Mouse (Mus musculus): ENCODE data around the gene A630089N07Rik. TPM values are rescaled to one million over a fixed set of nuclear protein-coding genes. Genes with fewer than 3 reads are reported as not detected.
"Not testable (repeated sequence)": the region's sequence is repeated elsewhere in the genome, so short reads cannot be mapped to it uniquely, and the experiment has no call there.

A630089N07Rik gene
- polyA plus RNA-seq (2012; rRNA removed): 4.1 and 4.6 TPM in 2 replicates

- DNase-seq (ENCODE audit: low read depth): peak; percentile 60
Measured at GRCm38 (mm10) chr16:98081889-98082818, at the start of gene A630089N07Rik. A630089N07Rik (minus strand) TSS chr16:98082450.

GRCm38 (mm10) chr16:98107109-98107508 lies 24.9 kb upstream of the A630089N07Rik start:
- no peak for DNase-seq (ENCODE audit: low read depth)

- DNase-seq (ENCODE audit: low read depth): not testable (repeated sequence)
Measured at GRCm38 (mm10) chr16:98081550-98081888, 731 bp downstream of the A630089N07Rik start.

GRCm38 (mm10) chr16:98081140-98081539 lies 1.1 kb downstream of the A630089N07Rik start:
- not testable (repeated sequence) for DNase-seq (ENCODE audit: low read depth)

- not testable (repeated sequence) for DNase-seq (ENCODE audit: low read depth)
Measured at GRCm38 (mm10) chr16:98079382-98079781, 2.9 kb downstream of the A630089N07Rik start.

GRCm38 (mm10) chr16:98041676-98042075 lies 40.6 kb downstream of the A630089N07Rik start:
- DNase-seq (ENCODE audit: low read depth): no peak

- DNase-seq (ENCODE audit: low read depth): not testable (repeated sequence)
Measured at GRCm38 (mm10) chr16:98034971-98035370, 47.3 kb downstream of the A630089N07Rik start.

- DNase-seq (ENCODE audit: low read depth): not testable (repeated sequence)
Measured at GRCm38 (mm10) chr16:98026186-98026585, 56.1 kb downstream of the A630089N07Rik start.

- DNase-seq (ENCODE audit: low read depth): no peak
Measured at GRCm38 (mm10) chr16:98022657-98023345, 59.4 kb downstream of the A630089N07Rik start.

- DNase-seq (ENCODE audit: low read depth): no peak
Measured at GRCm38 (mm10) chr16:98022081-98022480, 60.2 kb downstream of the A630089N07Rik start.

GRCm38 (mm10) chr16:97997383-97997731 lies 84.9 kb downstream of the A630089N07Rik start:
- DNase-seq (ENCODE audit: low read depth): not testable (repeated sequence)

GRCm38 (mm10) chr16:97996616-97997382 lies 85.5 kb downstream of the A630089N07Rik start, which contains the start of gene B230307C23Rik:
B230307C23Rik (plus strand) TSS chr16:97997315.
- DNase-seq (ENCODE audit: low read depth): peak; percentile 76

GRCm38 (mm10) chr16:97995849-97996615 lies 86.2 kb downstream of the A630089N07Rik start:
- DNase-seq (ENCODE audit: low read depth): no peak

GRCm38 (mm10) chr16:97992477-97992876 lies 89.8 kb downstream of the A630089N07Rik start:
- DNase-seq (ENCODE audit: low read depth): not testable (repeated sequence)

- no peak for DNase-seq (ENCODE audit: low read depth)
Measured at GRCm38 (mm10) chr16:97991517-97991916, 90.7 kb downstream of the A630089N07Rik start.

- no peak for DNase-seq (ENCODE audit: low read depth)
Measured at GRCm38 (mm10) chr16:97984589-97984988, 97.7 kb downstream of the A630089N07Rik start.

- DNase-seq (ENCODE audit: low read depth): no peak
Measured at GRCm38 (mm10) chr16:97981362-97981761, 100.9 kb downstream of the A630089N07Rik start.

- DNase-seq (ENCODE audit: low read depth): no peak
Measured at GRCm38 (mm10) chr16:97977722-97978121, 104.5 kb downstream of the A630089N07Rik start.

GRCm38 (mm10) chr16:97977277-97977676 lies 105.0 kb downstream of the A630089N07Rik start:
- DNase-seq (ENCODE audit: low read depth): no peak

GRCm38 (mm10) chr16:97963956-97964540 lies 118.2 kb downstream of the A630089N07Rik start:
- DNase-seq (ENCODE audit: low read depth): no peak
